Mouse (Mus musculus) liver, postnatal 0 days (tissue): ENCODE data around the gene Ndufa13.

Experiments
- CTCF ChIP-seq: sonication (generic); IDR thresholded peaks from 2 replicates; pipeline ENCODE4 v1.5.1; 2016; ENCODE audit warnings: antibody characterized with exemption, low read depth
- EP300 ChIP-seq: IDR thresholded peaks from 2 replicates; pipeline ENCODE4 v1.6.1; 2016; ENCODE audit warnings: antibody characterized with exemption, low read depth, mild to moderate bottlenecking

GRCm38 (mm10) chr8:69882021-69882756 lies 20.2 kb downstream of the Ndufa13 start:
- TF ChIP-seq EP300 (no peak), CTCF (no peak)
